Mouse (Mus musculus): ENCODE data around the gene Dglucy. TPM values are rescaled to one million over a fixed set of nuclear protein-coding genes. Genes with fewer than 3 reads are reported as not detected.

Gene Dglucy
- polyA plus RNA-seq, 1 experiment = 18.9 TPM

- no peak overlapping the region for H3K4me3 ChIP-seq (ENCODE audit: insufficient read depth, low read depth, low read length)
- H3K27ac ChIP-seq (replicated peaks; ENCODE audit: low read depth, low read length) = no peak overlapping the region
Measured at GRCm38 (mm10) chr12:100871234-100871633, 92.4 kb downstream of the Dglucy start.

GRCm38 (mm10) chr12:100871841-100872240, 93.0 kb downstream of the Dglucy start:
- H3K4me1 ChIP-seq (ENCODE audit: control insufficient read depth, insufficient read depth, insufficient read length, low read length) = peaks cover 12% of the 10 kb centered on the region; the same call in 1 of the 2 replicates
- no peak overlapping the region for H3K4me3 ChIP-seq (ENCODE audit: insufficient read depth, low read depth, low read length)
- H3K27ac ChIP-seq (replicated peaks; ENCODE audit: low read depth, low read length) = no peak overlapping the region

More at GRCm38 (mm10) chr12:100871234-100871633, 92.4 kb downstream of the Dglucy start:
- peaks cover 12% of the 10 kb centered on the region; the same call in 1 of the 2 replicates for H3K4me1 ChIP-seq (ENCODE audit: control insufficient read depth, insufficient read depth, insufficient read length, low read length)

GRCm38 (mm10) chr12:100873612-100874011, 94.8 kb downstream of the Dglucy start:
- no peak overlapping the region for H3K27ac ChIP-seq (replicated peaks; ENCODE audit: low read depth, low read length)
- H3K4me3 ChIP-seq (ENCODE audit: insufficient read depth, low read depth, low read length) = no peak overlapping the region

GRCm38 (mm10) chr12:100875553-100875952, 96.7 kb downstream of the Dglucy start:
- Histone ChIP-seq H3K4me3 (ENCODE audit: insufficient read depth, low read depth, low read length) (no peak overlapping the region), H3K27ac (replicated peaks; ENCODE audit: low read depth, low read length) (no peak overlapping the region), H3K4me1 (ENCODE audit: control insufficient read depth, insufficient read depth, insufficient read length, low read length) (peaks cover 12% of the 10 kb centered on the region; the same call in 1 of the 2 replicates)

More at GRCm38 (mm10) chr12:100873612-100874011, 94.8 kb downstream of the Dglucy start:
- peaks cover 12% of the 10 kb centered on the region; the same call in 1 of the 2 replicates for H3K4me1 ChIP-seq (ENCODE audit: control insufficient read depth, insufficient read depth, insufficient read length, low read length)

GRCm38 (mm10) chr12:100875960-100876359, 97.1 kb downstream of the Dglucy start:
- peaks cover 12% of the 10 kb centered on the region; the same call in 1 of the 2 replicates for H3K4me1 ChIP-seq (ENCODE audit: control insufficient read depth, insufficient read depth, insufficient read length, low read length)
- H3K27ac ChIP-seq (replicated peaks; ENCODE audit: low read depth, low read length) = no peak overlapping the region
- H3K4me3 ChIP-seq (ENCODE audit: insufficient read depth, low read depth, low read length) = no peak overlapping the region

- H3K4me3 ChIP-seq (ENCODE audit: insufficient read depth, low read depth, low read length) = no peak overlapping the region
- H3K27ac ChIP-seq (replicated peaks; ENCODE audit: low read depth, low read length) = no peak overlapping the region
Measured at GRCm38 (mm10) chr12:100877936-100878335, 99.1 kb downstream of the Dglucy start.

GRCm38 (mm10) chr12:100878556-100878955, 99.7 kb downstream of the Dglucy start:
- no peak overlapping the region for H3K4me3 ChIP-seq (ENCODE audit: insufficient read depth, low read depth, low read length)
- no peaks in the 10 kb centered on the region for H3K4me1 ChIP-seq (ENCODE audit: control insufficient read depth, insufficient read depth, insufficient read length, low read length)
- no peak overlapping the region for H3K27ac ChIP-seq (replicated peaks; ENCODE audit: low read depth, low read length)

More at GRCm38 (mm10) chr12:100877936-100878335, 99.1 kb downstream of the Dglucy start:
- peaks cover 3% of the 10 kb centered on the region; the same call in 1 of the 2 replicates for H3K4me1 ChIP-seq (ENCODE audit: control insufficient read depth, insufficient read depth, insufficient read length, low read length)

- Histone ChIP-seq H3K27ac (replicated peaks; ENCODE audit: low read depth, low read length) (no peak overlapping the region), H3K4me3 (ENCODE audit: insufficient read depth, low read depth, low read length) (no peak overlapping the region), H3K4me1 (ENCODE audit: control insufficient read depth, insufficient read depth, insufficient read length, low read length) (no peaks in the 10 kb centered on the region)
Measured at GRCm38 (mm10) chr12:100883168-100883567, 104.3 kb downstream of the Dglucy start.

- no peak overlapping the region for H3K4me3 ChIP-seq (ENCODE audit: insufficient read depth, low read depth, low read length)
- H3K4me1 ChIP-seq (ENCODE audit: control insufficient read depth, insufficient read depth, insufficient read length, low read length) = no peaks in the 10 kb centered on the region
- no peak overlapping the region for H3K27ac ChIP-seq (replicated peaks; ENCODE audit: low read depth, low read length)
Measured at GRCm38 (mm10) chr12:100885585-100885984, 106.7 kb downstream of the Dglucy start.

GRCm38 (mm10) chr12:100886877-100887276, 108.0 kb downstream of the Dglucy start:
- Histone ChIP-seq H3K27ac (replicated peaks; ENCODE audit: low read depth, low read length) (no peak overlapping the region), H3K4me1 (ENCODE audit: control insufficient read depth, insufficient read depth, insufficient read length, low read length) (no peaks in the 10 kb centered on the region), H3K4me3 (ENCODE audit: insufficient read depth, low read depth, low read length) (no peak overlapping the region)

GRCm38 (mm10) chr12:100887801-100888258, 109.0 kb downstream of the Dglucy start:
- Histone ChIP-seq H3K4me3 (ENCODE audit: insufficient read depth, low read depth, low read length) (no peak overlapping the region), H3K4me1 (ENCODE audit: control insufficient read depth, insufficient read depth, insufficient read length, low read length) (no peaks in the 10 kb centered on the region), H3K27ac (replicated peaks; ENCODE audit: low read depth, low read length) (no peak overlapping the region)

GRCm38 (mm10) chr12:100890548-100890947, 111.7 kb downstream of the Dglucy start:
- no peaks in the 10 kb centered on the region for H3K4me1 ChIP-seq (ENCODE audit: control insufficient read depth, insufficient read depth, insufficient read length, low read length)
- H3K4me3 ChIP-seq (ENCODE audit: insufficient read depth, low read depth, low read length) = no peak overlapping the region
- H3K27ac ChIP-seq (replicated peaks; ENCODE audit: low read depth, low read length) = no peak overlapping the region

GRCm38 (mm10) chr12:100895504-100895903, 116.6 kb downstream of the Dglucy start:
- H3K4me3 ChIP-seq (ENCODE audit: insufficient read depth, low read depth, low read length) = no peak overlapping the region

GRCm38 (mm10) chr12:100896661-100897060, 117.8 kb downstream of the Dglucy start:
- Histone ChIP-seq H3K27ac (replicated peaks; ENCODE audit: low read depth, low read length) (no peak overlapping the region), H3K4me1 (ENCODE audit: control insufficient read depth, insufficient read depth, insufficient read length, low read length) (no peaks in the 10 kb centered on the region), H3K4me3 (ENCODE audit: insufficient read depth, low read depth, low read length) (no peak overlapping the region)

More at GRCm38 (mm10) chr12:100895504-100895903, 116.6 kb downstream of the Dglucy start:
- Histone ChIP-seq H3K27ac (replicated peaks; ENCODE audit: low read depth, low read length) (no peak overlapping the region), H3K4me1 (ENCODE audit: control insufficient read depth, insufficient read depth, insufficient read length, low read length) (no peaks in the 10 kb centered on the region)

GRCm38 (mm10) chr12:100897736-100898650, 119.1 kb downstream of the Dglucy start:
- Histone ChIP-seq H3K27ac (replicated peaks; ENCODE audit: low read depth, low read length) (no peak overlapping the region), H3K4me1 (ENCODE audit: control insufficient read depth, insufficient read depth, insufficient read length, low read length) (no peaks in the 10 kb centered on the region), H3K4me3 (ENCODE audit: insufficient read depth, low read depth, low read length) (no peak overlapping the region)
